Mouse (Mus musculus) Patski (cell line): ENCODE data around the gene Rer1. TPM values are rescaled to one million over a fixed set of nuclear protein-coding genes. Genes with fewer than 3 reads are reported as not detected.

Experiments used
- ATAC-seq: fragments of 100-300 bp; one replicate; pipeline ENCODE4 v1.8.0; 2021
- CTCF ChIA-PET: fragments of 350-600 bp; sonication (Branson Sonifier 250); formaldehyde crosslinking; loops from one replicate; lab custom pipeline; 2022; ENCODE audit warnings: inconsistent platforms; lab: Charles Lee
- POLR2A ChIA-PET: fragments of 350-600 bp; sonication (Branson Sonifier 250); formaldehyde crosslinking; loops from one replicate; lab custom pipeline; 2022; ENCODE audit warnings: antibody characterized with exemption, inconsistent platforms; lab: Charles Lee
- DNase-seq: peaks from one replicate; pipeline ENCODE4 v3.0.0-alpha.2; 2011; ENCODE audit warnings: low read depth, low spot score
- H3K27me3 ChIP-seq: fragments of 371-371 bp; one replicate; pipeline ENCODE4 v1.5.1; 2021
- CTCF ChIP-seq: fragments of 100-300 bp; IDR thresholded peaks from one replicate; pipeline ENCODE4 v1.5.1; 2021
- in situ Hi-C: fragments of 300-500 bp; cut with MboI; formaldehyde crosslinking; loops from 3 replicates; pipeline ENCODE4 v1.11.1; 2018; ENCODE audit warnings: low pct_unique_long_range_greater_than_20kb, mixed read lengths
- polyA plus RNA-seq: library from polyadenylated mRNA; unstranded; gene quantifications from one replicate; pipeline ENCODE4 v1.2.3, GENCODE M21; 2021

The Rer1 gene
- polyA plus RNA-seq, 1 experiment from 2014 or later = 91.9 TPM

DNA sequence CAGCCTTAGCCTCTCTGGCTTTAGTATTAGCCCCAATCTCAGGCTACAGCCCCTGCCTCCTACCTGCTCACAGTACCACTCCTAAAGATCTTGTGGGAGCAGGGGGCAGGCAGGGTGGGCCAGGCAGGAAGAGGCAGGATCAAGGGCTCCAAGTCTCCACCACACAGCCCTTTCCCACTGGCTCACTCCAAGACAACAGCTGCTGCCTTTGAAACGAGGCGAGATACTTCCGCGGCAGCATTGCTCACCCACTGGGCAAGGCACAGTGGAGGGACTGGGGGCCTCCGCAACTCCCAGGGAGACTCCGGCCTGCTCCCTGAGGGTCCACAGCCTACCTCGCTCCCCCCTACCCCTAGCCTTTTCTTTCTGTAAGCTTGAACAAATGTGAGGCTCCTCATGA is 52.0 kb downstream of the Rer1 start:
- ATAC-seq (no peak), DNase-seq (no peak)
- no peak for TF ChIP-seq CTCF
- ChIA-PET POLR2A (no interaction called here), CTCF (no interaction called here)
- in situ Hi-C loops = no loop called here
- H3K27me3 ChIP-seq = peaks cover 38% of the 10 kb centered on the region

GRCm38 (mm10) chr4:155033115-155033514 is 53.1 kb downstream of the Rer1 start:
- in situ Hi-C loops = no loop called here

GRCm38 (mm10) chr4:155024170-155025010 is 61.8 kb downstream of the Rer1 start:
- ATAC-seq (no peak), DNase-seq (no peak)
- TF ChIP-seq CTCF = no peak
- POLR2A ChIA-PET = no interaction called here
- in situ Hi-C loops = no loop called here
- CTCF ChIA-PET = interaction anchor here (0.9 kb wide), 1 partner anchor 11 kb away, joined by 4 read pairs; no protein-coding TSS in a partner anchor
- H3K27me3 ChIP-seq = peaks cover 22% of the 10 kb centered on the region

More at GRCm38 (mm10) chr4:155033115-155033514, 53.1 kb downstream of the Rer1 start:
- ATAC-seq = no peak
- no peak for DNase-seq
- TF ChIP-seq CTCF = no peak
- POLR2A ChIA-PET = no interaction called here
- H3K27me3 ChIP-seq = peaks cover 38% of the 10 kb centered on the region
- CTCF ChIA-PET = no interaction called here

Other genes starting within 250 kb of the Rer1 start
- gene Ttc34, start 248.9 kb downstream of the Rer1 start, polyA plus RNA-seq = not detected
- gene Mmel1, start 216.8 kb downstream of the Rer1 start, polyA plus RNA-seq = not detected
- gene Fam213b, start 187.2 kb downstream of the Rer1 start, polyA plus RNA-seq = 31.6 TPM
- gene Tnfrsf14, start 157.8 kb downstream of the Rer1 start, polyA plus RNA-seq = 0.13 TPM
- not detected for gene Hes5, start 125.5 kb downstream of the Rer1 start, polyA plus RNA-seq
- gene Pank4, start 122.3 kb downstream of the Rer1 start, polyA plus RNA-seq = 29.1 TPM
- 0.49 TPM for gene Plch2, start 29.6 kb downstream of the Rer1 start, polyA plus RNA-seq
- gene Pex10, start 19.4 kb downstream of the Rer1 start, polyA plus RNA-seq = 6.6 TPM
- gene Morn1, start 195 bp upstream of the Rer1 start, polyA plus RNA-seq = 3.6 TPM
- gene Ski, start 136.2 kb upstream of the Rer1 start, polyA plus RNA-seq = 59.8 TPM
- gene Faap20, start 163.4 kb upstream of the Rer1 start, polyA plus RNA-seq = 25.5 TPM